Mouse (Mus musculus) right cerebral cortex, adult 18-20 months (tissue): ENCODE results near the gene Reck.

Experiments
- DNase-seq: peaks from one replicate; pipeline ENCODE4 v3.0.0; 2022; ENCODE audit warnings: mixed read lengths

Reck gene

DNA sequence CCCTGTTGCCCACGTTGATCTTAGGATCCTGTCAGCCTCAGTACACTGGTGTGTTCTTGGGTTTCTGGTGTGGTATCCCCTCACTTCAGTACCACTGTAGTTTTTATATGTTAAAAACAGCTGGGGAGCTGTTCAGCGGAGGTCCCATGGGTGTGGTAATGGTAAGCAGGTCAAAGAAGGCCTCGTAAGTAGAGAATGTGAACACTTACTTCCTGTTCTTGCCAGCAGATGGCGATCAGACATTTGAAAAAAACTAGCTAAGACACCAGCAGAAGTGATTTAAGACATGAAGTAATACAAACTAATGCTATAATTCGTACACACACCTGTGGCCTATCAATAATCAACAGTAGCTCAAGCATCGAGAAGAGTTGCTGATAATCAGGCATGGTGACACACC, 31.1 kb downstream of the Reck start:
- DNase-seq, result peak; percentile 56

DNA sequence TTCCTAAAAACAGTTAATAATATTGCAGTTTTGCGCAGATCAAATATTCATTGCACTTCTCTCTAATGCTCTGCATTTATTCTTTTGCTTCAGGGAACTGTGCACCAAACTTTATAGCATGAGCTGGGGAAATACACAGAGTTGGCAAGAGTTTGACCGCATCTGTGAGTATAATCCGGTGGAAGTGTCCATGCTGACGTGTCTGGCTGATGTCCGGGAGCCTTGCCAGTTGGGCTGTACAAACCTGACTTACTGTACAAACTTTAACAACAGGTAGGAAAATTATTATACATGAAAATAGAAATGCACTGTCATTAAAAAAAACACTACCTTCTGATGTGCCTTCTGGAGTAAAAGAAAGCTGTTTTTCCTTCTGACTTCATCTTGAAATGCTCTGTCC, 42.9 kb downstream of the Reck start:
- no peak for DNase-seq

DNA sequence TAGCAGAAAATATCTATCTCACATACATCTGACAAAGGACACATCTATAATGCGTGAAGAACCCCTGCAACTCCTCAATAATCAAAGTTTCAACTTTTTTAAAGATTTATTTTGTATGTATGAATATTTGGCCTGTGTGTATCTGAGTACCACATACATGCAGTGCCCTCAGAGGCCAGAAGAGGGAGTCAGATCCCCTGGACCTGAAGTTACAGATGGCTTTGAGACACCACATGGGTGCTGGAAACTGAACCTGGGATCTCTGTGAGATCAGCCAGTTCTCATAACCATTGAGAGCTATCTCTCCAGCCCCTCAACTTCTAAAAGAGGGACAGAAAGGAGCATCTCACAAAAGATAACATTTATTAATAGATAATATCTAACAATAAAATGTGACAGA, 45.3 kb downstream of the Reck start:
- DNase-seq, result no peak

DNA sequence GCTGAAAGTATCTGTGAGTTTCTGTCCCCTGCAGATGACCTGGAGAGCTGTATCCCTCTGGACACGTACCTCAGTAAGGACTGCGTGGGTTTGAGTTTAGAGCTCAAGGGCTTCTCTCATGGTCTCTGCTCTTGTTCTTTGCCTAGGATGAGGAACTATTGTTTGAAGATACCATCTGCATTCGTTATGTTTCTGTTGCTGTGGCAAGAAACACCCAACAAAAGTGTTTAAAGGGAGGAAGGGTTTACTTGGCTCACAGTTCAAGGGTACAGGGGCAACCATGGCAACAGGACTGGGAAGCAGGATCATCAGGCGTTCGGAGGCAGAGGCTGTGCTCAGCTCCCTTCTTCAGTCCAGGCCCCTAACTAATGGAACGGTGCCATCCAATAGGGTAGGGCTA, 49.8 kb downstream of the Reck start:
- DNase-seq, result no peak

DNA sequence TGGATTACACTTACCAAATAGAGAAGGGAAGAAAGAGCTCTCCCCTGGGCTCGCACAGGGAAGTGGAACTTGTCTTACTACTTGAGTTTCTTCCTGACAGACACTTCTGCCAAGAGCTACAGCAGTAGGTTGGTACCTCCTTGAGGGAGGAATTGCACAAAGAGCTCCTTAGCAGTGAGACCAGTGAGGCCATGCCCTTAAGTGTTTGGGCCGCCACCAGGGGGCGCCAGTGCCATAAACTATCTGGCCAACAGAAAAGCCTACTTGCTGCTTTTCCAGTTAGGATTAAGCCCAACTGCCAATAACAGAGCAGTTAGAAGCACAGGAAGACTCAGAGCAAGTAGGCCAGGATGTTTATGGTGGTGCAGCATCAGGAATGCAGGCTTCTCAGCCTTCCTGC, 50.4 kb downstream of the Reck start:
- peak; percentile 73 for DNase-seq

DNA sequence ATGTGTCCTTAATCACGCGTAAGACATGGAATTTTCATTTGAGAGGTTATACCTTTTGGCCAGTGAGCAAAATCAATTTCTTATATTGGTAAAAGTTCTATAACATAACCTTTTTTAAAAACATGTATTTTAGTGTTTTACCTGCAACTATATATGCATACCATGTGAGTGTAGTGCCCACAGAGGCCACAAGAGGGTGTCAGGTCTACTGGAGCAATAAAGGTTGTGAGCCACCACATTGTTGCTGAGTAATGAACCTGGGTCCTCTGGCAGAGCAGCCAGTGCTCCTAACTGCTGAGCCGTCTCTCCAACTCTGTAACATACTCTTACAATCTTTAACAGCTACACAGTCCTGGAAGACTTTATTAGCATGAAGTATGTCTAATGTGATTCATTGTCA, 52.5 kb downstream of the Reck start:
- no peak for DNase-seq

DNA sequence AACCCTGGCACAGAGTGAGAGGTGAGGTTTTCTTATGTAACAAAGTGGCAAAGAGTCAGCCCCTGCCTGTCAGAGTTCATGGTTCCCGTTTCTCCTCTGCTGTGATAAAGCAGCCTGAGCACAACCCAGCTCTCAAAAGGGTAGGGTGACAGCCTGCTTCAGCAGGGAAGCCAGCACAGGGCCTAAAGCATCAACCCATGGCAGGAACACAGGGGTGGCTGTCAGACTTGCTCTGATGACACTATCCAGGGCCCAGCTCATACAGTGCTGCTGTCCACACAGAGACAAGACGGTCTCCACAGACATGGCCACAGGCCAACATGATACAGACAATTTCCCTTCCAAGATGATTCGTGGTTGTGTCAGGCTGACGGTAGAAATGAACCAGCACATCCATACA, 56.5 kb downstream of the Reck start:
- DNase-seq, result no peak

DNA sequence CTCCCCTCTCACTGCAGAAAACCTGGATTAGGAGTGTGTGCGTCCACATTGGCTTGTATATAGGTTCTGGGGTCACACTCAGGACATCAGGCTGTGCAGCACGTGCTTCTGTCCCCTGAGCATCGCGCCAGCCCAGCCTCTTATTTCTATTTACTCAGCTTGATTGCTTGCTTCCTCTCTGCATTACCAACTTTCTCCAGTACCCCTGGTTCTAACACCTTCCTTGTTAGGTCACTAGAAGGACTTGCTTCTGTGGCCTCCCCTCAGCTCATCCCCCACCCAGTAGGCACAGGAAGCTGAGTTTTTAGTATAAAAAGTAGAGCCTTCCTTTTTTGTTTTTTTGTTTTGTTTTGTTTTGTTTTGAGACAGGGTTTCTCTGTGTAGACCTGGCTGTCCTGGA, 60.9 kb downstream of the Reck start:
- no peak for DNase-seq

DNA sequence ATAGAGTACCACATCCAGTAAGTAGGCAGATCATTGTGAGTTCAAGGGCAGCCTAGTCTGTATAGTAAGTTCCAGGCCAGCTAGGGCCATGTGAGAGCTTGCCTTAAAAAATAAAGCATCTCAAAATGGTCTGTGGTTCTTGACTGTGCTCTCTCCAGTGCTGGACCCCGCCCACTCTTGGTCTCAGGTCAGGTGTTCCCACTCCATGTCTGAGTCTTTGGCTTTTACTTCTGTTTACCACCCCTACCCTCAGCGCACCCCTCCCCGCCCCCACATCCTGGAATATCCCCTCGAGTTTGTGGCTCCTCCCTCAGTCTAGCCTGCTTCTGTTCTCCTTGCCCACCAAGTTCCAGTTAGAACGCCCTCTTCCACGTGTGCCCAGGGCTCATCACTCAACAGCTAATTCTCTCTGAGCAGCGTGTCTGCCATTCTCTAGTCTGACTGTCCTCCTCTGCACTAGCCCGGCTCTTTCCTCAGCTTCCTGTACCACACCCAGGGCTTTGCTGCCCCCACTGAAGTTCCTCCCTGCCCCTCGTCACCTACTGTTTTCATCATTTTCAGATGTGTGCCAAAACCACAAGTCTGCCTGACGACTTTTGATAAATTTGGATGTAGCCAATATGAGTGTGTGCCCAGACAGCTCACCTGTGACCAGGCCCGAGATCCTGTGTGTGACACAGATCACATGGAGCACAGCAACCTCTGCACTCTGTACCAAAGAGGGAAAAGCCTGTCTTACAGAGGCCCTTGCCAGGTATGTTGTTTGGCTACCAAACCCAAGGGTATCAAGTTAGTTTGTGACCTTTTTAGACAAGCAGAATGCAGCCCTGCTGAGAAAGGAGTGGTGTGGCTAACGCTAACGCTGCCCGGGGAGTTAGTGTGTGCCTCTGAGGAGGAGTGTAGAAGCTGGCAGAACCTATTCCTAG, 61.7 kb downstream of the Reck start:
- DNase-seq, result no peak

DNA sequence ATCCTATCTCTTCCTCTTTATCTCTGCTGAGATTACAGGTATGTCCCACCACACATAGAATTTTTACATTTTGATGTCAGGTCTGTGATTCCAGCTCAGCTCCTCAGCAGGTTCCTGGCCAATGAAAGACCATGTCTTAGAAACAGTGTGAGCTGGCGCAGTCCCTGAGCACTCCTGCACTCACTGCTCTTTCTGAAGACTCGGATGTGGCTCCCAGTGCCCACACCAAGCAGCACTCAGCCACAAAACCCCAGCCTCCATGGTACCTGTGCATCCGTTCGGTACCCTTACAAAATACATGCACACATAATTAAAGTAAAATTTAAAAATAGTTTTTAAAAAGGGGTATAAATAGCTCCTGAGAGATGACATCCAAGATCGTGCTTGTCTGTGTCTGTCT, 66.0 kb downstream of the Reck start:
- no peak for DNase-seq

DNA sequence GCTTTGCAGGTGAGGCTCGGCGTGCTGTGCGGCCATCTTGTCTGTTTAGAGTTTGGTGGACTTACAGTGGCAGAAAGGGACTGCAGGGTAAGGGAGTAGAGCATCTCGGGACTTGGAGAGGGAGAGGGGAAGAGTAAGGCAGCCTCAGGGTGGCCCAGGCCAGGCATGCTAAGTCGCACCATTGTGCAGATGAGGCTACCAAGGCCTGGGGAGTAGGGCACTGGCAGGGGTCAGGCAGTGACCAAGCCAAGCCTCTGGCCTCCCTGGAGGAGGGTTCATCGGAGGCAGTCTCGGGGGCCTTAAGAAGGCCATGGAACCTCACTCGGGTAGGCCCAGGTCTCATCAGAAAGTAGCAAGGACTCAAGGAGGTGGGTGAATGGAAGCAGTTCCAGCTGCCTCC, 67.1 kb downstream of the Reck start:
- DNase-seq, result no peak

DNA sequence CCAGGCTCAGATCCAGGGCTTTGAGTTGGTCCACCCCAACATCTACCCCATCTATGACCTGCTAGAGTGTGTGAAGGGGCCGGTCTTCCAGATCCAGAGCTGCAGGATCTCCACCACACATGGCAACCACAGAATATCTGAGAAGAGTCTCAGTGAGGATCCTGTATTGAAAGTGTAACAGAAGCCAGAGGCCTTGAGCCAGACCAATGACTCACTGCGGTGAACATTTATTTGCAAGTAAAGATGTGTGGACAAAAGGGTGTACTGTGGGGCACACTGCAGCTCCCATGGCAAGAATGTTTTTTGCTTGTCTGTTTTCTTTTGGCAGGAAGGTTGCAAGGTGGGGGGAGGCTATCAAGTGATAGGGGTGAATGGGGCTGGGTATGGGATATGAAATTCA, 72.2 kb downstream of the Reck start:
- DNase-seq, result no peak

DNA sequence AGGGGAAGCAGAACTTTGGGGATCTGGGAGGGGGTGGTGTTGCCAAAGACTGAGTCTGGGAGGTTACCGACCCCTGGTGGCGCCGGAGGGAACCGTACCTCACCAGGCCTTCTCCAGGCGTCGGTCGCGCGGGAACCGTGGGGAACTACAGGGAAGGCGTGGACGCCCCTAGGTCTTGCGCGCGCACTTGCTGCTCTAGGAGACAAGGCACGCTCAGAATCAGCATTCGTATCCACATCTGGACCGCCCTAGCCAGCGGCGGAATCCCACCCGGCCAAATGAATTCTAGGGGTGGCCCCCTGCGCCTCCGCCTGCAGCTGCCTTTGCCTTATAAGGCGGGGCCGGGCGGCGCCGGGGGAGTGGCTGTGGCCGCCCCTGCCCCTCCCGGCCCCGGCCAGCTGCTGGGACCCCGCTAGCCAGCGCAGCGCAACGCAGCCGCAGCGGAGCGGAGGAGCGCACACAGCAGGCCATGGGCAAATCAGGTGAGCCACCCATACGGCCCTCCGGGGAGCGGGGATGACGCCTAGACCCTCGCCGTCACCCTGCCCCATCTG, 82.0 kb downstream of the Reck start, which contains the start of gene Glipr2:
Gene Glipr2, plus strand, starts transcription at position 110 of the 554 bp plus-strand sequence.
- DNase-seq, result peak; percentile 39

DNA sequence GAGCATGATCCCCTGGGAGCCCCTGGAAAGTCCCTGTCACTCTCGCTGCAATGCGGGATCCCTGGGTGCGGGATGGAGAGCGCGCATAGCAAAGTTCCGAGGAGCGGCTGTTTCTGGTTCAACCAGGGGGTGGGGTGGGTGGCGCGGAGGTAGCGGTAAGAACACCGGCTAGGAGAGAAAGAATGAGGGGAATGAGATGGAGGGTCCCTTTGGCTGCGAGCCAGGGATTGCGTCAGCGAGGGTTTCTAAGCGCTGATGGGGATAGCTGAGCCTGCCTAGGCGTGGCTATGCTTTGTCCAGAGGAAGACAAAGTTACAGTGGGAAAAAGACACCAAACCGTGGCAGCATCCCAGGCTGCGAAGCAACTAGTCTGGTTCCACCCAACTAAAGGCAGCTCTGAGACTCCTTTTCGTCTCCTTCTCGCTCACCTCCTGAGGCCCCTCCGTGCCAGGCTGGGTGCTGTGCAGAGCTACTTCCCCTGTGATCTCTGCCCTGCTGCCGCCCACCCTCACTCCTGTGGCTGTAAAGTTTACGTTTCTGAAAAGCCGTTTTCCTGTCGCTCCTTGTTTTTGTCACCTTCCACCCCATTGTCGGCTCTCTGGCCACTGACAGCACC, 82.6 kb downstream of the Reck start:
- DNase-seq, result peak; percentile 9

DNA sequence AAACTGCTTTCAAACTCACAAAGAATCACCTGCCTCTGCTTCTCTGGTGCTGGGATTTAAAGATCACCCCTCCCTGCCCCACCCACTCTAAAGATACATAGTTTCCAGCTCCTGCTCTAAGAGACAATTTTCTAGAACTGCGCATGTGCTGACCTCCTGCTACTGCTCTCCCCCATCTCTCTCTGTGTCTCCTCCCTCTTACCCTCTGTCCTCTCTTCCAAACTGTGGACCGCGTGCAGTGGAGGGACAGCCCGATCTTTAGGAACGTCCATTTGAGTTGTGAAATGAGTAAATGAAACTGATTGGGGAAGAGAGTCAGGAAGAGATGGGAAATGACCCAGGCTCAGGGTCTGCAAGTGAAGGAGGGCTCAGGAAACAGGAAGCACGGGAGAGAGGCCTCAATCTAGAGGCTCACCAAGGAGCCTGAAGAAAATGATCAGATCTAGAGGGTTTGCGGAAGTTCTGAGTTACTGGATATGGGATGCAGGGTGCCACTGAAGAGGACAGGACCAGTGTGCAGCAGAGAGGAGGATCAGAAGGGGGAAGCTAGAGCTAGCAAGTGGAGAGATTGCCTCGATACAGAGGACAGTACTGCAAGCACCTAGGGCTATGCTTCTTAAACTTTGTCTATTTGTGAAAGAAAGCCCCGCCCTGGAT, 84.3 kb downstream of the Reck start:
- DNase-seq, result no peak

DNA sequence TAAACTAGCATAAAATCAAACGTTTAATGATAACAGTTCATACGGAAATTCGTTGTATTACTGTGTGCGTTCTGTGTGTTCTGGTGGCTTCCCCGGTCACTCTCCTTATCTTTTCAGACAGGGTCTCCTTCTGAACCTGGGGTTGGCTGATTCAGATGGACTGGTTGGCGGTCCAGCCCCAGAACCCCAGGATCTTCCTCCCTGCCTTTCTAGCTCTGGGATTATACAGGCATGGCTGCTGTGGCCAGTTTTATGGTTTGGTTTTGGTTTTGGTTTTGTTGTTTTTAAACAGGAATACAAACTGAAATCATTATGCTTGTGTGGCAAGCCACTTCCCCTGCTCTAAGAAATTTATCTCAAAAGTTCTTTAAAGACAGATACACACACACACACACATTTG, 84.9 kb downstream of the Reck start:
- DNase-seq, result no peak

DNA sequence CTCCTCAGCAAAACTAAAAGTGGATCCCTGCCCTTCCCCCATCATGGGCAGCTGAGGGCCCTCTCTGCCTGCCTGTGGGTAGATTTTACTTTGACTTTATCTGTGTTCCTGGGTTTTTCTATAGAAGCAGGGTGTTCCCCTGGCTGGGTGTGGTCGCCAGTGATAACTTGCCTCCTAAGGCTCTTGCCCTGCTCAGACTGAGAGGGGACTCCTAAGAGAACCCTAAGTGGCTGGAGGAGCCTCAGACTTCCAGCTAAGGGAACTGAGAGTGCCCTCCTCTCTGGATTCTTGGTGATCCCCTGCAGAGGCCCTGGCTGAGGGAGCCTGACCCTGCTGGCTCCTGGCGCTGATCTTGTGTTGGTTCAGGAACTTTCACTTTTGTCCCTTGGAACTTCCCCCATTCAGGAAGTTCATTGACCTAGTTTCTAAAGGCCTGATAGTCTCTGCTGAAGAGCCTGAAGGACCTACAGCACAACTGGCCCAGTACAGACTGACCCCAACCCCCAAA, 89.0 kb downstream of the Reck start:
- no peak for DNase-seq

DNA sequence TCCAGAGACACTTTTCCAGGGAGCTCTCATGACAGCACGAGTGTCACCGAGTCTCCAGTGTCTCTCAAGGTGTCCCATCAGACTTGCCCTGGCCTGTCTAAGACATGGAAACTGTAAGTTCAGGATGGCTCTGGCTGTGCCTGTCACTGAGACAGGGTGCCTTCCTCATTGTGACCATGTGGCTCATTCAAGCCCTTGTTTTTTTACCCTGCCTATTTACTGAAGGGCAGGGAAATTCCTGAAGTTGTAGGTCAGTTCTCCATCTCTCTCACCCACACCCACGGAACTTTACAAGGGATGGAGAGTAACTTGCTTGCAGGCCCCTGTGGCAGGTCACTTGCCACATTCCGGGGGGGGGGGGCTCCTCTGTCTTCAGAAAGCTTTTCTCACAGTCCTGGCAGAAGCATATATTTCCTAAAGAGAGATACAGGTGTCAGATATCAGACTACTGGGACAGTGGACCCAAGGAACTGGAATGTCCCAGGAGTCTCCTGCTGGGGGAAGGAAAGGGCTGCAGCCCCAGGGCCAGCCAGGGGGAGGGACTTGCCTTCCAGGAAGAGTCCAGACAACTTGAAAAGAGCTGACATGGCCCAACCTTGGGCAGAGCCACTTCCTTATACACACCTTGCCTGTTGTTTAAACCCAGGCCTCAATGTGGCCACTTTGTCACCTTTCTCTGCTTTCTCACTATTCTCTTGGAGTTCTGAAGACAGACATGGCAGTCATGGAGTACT, 89.8 kb downstream of the Reck start:
- no peak for DNase-seq

DNA sequence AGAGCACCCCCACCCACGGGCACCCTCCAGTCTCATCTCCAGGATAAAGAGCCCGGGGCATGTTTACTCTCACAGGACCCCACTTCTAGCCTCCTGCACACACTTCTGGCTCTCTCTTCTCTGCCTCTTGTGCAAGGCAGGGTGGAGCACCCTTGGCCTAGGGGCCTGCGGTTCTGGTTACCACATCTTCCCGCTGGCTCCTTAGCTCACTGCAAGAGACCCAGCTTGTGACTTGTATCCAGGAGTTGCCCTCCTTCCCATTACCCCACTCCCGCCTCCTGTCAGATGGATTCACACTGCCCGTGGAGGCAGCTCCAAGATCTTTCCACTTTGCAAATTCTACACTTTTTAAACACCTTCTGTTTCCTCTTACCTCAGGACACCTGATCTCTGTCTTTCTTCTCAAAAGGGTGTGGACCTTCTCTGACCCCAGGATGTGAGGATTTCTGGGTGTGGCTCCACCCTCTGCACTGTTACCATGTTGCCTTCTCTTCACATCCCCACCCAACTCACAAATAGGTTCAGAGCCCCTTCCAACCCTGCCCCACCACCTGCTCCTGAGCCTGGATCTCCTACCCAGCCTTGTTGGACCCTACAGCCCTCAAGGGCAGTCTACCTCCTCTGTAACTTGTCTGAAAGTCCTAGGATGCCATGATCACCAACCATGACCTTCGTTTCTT, 90.7 kb downstream of the Reck start:
- no peak for DNase-seq

DNA sequence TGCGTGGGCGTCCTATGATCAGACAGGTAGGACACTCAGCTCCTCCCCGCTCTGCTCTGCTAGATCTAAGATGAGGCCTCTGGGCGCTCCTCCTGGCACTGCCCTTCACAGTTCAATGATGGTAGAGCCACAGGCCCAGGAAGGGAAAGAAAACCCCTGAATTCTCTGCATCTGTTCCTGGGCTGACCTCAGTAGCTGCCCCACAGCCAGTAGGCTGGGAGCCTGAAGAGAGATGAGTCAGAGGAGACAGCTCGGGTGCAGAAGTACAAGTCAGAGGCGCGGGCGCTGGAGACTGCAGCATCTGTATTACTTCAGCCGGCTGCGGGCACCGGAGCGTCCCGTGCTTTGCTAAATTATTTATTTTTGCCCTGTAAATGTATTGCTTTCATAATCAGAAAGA, 93.3 kb downstream of the Reck start:
- peak; percentile 45 for DNase-seq

DNA sequence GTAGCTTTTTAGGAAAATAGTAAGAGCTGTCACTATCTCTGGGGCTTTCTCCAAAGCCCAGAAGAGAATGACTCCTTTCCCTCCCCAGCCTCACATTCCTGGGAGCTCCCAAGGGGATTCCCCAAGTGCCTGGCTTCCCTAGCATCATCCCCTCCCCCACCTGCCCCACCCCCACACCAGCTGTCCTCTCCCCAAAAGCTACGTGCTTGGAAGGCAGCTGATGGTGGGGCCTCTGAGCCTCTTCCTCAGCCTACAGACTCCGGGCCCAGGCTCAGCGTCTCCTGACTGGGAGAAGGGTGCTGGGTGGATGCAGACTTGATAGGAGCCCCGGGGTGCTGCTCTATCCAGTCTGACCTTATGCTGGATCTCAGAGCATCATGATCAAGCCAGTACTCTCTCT, 94.0 kb downstream of the Reck start:
- no peak for DNase-seq
